Mouse (Mus musculus) adipose tissue, adult 10 weeks (tissue): ENCODE results near the gene Cd3e. TPM values are rescaled to one million over a fixed set of nuclear protein-coding genes. Genes with fewer than 3 reads are reported as not detected.

ENCODE experiments used
- polyA plus RNA-seq: library from polyadenylated mRNA; stranded (reverse); fragments of 350-450 nt; fragmentation: Illumina TruSeq; extraction: RNeasy Lipid Tissue Mini Kit (QIAGEN cat#74804); gene quantifications from one replicate; pipeline ENCODE4 v1.2.3, GENCODE M21; 2014; ENCODE audit warnings: low read depth, low replicate concordance

Gene Cd3e
- 1.5 TPM for polyA plus RNA-seq

DNA sequence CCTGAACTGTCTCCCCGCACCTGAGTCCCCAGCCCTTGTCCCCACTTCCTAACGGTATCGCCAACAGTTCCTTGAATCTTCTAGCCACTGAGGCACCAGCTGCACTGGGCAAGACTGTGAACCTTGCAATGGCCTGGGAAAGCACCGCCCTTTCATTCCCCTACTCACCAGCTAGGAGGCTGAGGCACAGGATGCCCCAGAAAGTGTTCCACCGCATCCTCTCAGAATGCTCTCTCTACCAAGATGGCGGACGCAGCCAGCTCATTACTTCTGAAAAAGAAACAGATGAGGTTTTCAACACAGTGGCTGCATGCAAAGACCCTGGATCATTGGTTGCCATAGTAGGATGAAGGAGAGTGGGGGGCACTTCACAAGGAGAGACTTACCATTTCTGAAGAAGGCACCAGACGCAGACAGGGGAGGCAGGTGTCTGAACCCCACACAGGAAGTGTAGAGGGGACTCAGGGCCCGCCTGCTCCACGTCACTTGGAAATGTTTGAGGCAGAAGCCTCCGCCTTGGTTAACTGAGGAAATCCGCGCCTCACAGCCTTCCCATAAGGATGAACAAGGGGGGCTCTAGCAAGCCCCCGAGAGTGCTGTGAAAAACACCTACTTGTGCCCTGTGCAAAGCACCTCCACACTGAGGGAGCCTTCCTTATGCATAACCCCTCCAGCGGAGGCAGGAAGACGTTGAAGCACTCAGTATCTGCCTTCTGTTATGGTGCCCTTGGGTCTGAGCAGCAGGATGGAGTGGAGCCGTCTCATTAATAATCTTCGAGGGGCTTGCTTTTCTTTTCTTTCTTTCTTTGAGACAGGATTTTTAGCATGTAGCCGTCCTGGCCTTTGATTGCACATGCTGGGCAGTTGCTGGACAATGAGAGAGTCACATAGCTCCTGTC lies at the start of gene Cd3e:
Gene Cd3e (minus strand): TSS at position 448 of the 899 bp plus-strand sequence.

DNA sequence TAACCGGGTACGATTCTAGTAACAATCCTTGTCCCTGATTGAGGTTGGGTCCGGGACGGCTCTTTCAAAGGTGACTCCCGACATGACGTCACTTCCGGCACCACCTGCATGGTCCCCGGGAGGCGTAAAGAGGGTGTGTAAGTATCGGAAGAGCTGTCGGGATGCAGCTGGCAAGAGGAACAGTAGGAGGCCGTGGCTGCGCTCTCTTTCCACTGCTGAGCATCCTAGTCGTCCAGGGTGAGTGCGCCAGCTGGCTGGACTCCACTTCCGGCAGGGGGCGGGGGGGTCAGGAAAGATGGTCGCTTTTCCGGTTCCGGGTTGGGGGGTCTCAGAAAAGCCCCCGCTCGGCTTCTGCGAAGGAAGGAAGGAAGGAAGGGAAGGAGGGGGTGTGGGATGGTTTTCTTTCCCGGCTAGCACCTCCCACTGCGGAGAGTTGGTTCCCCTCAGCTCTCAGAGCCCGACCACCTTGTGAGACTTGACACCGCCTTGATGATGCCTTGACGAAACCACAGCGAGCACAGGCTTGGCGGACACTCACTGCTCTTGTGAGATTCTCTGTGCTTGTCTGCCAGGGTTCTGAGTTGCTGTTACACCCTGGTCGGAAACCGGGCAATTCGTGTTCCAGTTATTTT lies 45.8 kb upstream of the Cd3e start, which contains the start of gene Mpzl3:
Gene Mpzl3 (plus strand): TSS at position 105 of the 632 bp plus-strand sequence.

DNA sequence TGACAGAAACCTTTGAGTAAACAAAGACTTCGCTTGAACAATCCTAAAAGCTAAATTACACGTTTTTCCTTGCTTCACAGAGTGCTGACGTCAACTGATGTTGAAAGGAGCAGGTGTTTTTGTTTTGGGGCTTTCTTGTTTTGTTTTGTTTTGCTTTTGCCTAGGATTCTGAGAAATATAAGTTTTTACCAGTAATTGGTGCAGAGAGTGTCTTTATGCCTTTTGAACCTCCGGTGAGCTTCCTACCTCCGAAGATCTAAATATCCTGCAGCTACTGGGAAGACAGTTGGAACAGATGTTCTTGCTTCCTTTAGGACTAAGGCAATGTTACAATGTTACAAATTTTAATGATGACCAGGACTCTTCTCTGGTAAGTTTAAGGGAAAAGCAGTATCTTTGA lies 30.1 kb upstream of the Cd3e start, which contains the start of gene Mpzl2:
Gene Mpzl2 (plus strand): TSS at position 301 of the 400 bp plus-strand sequence.

DNA sequence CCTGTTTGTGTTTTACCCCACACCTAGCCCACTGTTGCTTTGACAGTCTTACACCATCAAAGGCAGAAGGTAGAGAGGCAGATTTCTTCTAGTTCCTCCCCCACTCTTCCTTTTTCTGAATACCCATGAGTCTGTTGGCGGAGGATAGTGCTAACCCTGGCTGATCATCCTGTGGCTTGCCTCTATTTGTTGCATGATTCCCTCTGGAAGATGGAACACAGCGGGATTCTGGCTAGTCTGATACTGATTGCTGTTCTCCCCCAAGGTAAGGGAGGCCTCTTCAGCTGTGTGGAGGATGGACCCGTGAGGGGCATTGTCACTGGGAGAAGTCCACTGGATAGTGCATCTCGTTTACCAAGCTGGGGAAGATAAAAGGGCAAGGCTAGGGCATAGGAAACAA lies 27.8 kb downstream of the Cd3e start, which contains the start of gene Cd3d:
Gene Cd3d (plus strand): TSS at position 111 of the 400 bp plus-strand sequence.

DNA sequence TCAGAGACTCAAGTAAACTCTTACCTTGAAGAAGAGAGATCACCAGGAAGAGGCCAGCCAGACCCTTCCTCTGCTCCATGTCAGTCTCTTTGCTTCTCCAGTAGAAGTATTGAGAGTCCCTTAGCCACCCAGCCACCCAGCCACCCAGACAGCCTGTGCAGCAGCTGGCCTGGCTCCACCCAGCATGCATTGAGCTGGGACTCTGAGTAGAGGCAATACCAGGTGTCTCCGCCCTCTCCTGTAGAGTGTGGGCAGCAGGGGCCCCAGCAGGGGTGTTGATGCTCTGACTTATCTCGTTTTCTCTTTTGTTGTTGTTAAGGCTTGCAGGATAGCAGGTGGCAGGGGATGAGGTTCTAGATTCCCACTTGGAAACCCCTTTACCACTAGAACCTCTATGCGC lies 29.2 kb downstream of the Cd3e start, which contains the start of gene Cd3g:
Gene Cd3g (minus strand): TSS at position 190 of the 400 bp plus-strand sequence.

DNA sequence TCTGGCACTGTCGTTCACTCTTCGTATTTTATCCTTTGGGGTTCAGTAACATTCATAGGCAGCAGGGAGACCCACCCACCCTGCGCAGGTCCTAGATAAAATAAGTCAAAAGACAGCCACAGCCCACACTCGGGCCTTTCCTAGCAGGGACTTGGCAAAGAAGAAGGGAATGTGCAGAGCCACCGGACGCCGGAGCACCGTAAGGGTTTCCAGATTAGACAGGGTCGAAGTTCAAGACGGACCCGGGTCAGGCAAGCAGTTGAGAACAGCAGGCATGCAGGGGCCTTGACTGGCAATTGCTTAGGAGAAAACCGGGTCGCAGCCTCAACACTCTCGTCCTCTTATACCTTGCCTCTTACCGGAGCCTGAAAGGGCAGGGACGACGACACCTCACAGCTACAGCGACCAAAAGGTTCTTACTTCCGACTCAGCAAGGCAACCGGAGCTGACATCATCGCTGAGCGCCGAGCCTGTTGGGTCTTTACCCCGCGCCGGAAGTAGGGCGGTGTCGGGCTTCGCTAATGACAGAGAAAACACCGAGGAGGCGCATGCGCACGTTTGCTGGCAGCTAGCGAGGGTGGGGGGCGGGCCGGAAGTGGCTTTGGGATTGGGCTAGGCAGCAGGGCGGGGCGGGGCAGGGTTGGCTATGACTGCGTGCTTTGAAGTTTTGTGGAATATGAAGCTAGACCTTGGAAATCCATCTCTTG lies 44.1 kb downstream of the Cd3e start, which contains the start of gene Ube4a:
Gene Ube4a (minus strand): TSS at position 475 of the 707 bp plus-strand sequence.

Other genes starting within 250 kb of the Cd3e start
- gene Arcn1, start 241.8 kb downstream of the Cd3e start, polyA plus RNA-seq, result 107 TPM
- gene Ift46, start 241.7 kb downstream of the Cd3e start, polyA plus RNA-seq, result 62.7 TPM
- 3.0 TPM for gene Tmem25, start 210.3 kb downstream of the Cd3e start, polyA plus RNA-seq
- gene Ttc36, start 206.6 kb downstream of the Cd3e start, polyA plus RNA-seq, result 2.3 TPM
- 12.5 TPM for gene Kmt2a, start 128.3 kb downstream of the Cd3e start, polyA plus RNA-seq
- gene Atp5l, start 88.9 kb downstream of the Cd3e start, polyA plus RNA-seq, result 562 TPM
- gene Ube4a, start 44.0 kb downstream of the Cd3e start, polyA plus RNA-seq, result 36.0 TPM
- 1.6 TPM for gene Cd3g, start 29.2 kb downstream of the Cd3e start, polyA plus RNA-seq
- gene Cd3d, start 27.8 kb downstream of the Cd3e start, polyA plus RNA-seq, result 1.3 TPM
- gene Mpzl2, start 30.2 kb upstream of the Cd3e start, polyA plus RNA-seq, result 30.8 TPM
- gene Mpzl3, start 45.6 kb upstream of the Cd3e start, polyA plus RNA-seq, result 6.7 TPM
- gene Jaml, start 69.6 kb upstream of the Cd3e start, polyA plus RNA-seq, result 33.8 TPM
- 6.5 TPM for gene Scn2b, start 108.2 kb upstream of the Cd3e start, polyA plus RNA-seq
- 0.82 TPM for gene Scn4b, start 128.8 kb upstream of the Cd3e start, polyA plus RNA-seq
- not detected for gene BC049352, start 172.4 kb upstream of the Cd3e start, polyA plus RNA-seq
- 0.67 TPM for gene Tmprss4, start 194.5 kb upstream of the Cd3e start, polyA plus RNA-seq